ENCODE assay signal across 11 mouse cellular contexts in genomic region chr5:13527037-13527464, GRCm38 (mm10).
DNase-seq lines count a peak whose midpoint lies in the region; ATAC-seq and TF ChIP-seq lines count a peak whose summit lies in the region.
"Had no signal": no experiment of that assay in that cellular context is flagged by ENCODE, and none has a peak within 500 bp of the region (broad histone marks: within the 10 kb centered on the region; RNA-seq: fewer than 3 reads in every experiment).

No protein-coding gene starts in this region.

- H3K4me1 ChIP-seq in kidney, embryonic 16.5 days (ENCODE audit: insufficient read depth, low read length): peaks cover 4% of the 10 kb centered on the region; the same call in 1 of the 2 replicates
- H3K4me1 ChIP-seq in limb, embryonic 15.5 days: peaks cover 4% of the 10 kb centered on the region; the same call in 1 of the 2 replicates
- H3K4me1 ChIP-seq: lung, embryonic 15.5 days had no signal

- no peak overlapping the region for H3K27ac ChIP-seq in kidney, embryonic 16.5 days (ENCODE audit: low read length)
- no peak overlapping the region for H3K27ac ChIP-seq in limb, embryonic 15.5 days
- H3K27ac ChIP-seq in left cerebral cortex, adult 2 months: no peak overlapping the region
- H3K27ac ChIP-seq: lung, embryonic 15.5 days had no signal

- H3K27me3 ChIP-seq in kidney, embryonic 16.5 days (ENCODE audit: insufficient read depth, low read length): no peaks in the 10 kb centered on the region
- H3K27me3 ChIP-seq in limb, embryonic 15.5 days: no peaks in the 10 kb centered on the region
- H3K27me3 ChIP-seq: lung, embryonic 15.5 days had no signal

- no peak for TF ChIP-seq CTCF in brain, embryonic 14.5 days (IDR thresholded peaks at IDR 0.05; ENCODE audit: borderline replicate concordance, extremely low read depth, insufficient read depth, insufficient read length)
- TF ChIP-seq CTCF in left cerebral cortex, adult 2 months (IDR thresholded peaks at IDR 0.05): no peak

- no peak for DNase-seq in kidney, postnatal 10 days
- DNase-seq in brain, embryonic 14.5 days (ENCODE audit: low read depth): peak; percentile 71
- peak; percentile 31 for DNase-seq in forelimb bud, embryonic 11.5 days (ENCODE audit: low read depth, low spot score)
- no peak for DNase-seq in left cerebral cortex, adult 2 months (ENCODE audit: extremely low spot score in 1 of 2, low spot score in 2 of 2)
- DNase-seq in spleen, postnatal 4 days (ENCODE audit: low spot score in 2 of 2): no peak
- DNase-seq: cerebellum, adult 11-12 months; thymus, postnatal 36 days had no signal

- 0 out of 2 replicates have a peak overlapping the region, but pooled peaks have one; percentile 2 for H3K4me2 ChIP-seq in kidney, embryonic 16.5 days (replicated peaks; ENCODE audit: low read depth, low read length)
- H3K4me2 ChIP-seq in limb, embryonic 15.5 days: peak overlapping the region; percentile 19; the same call in 1 of the 2 replicates
- H3K4me2 ChIP-seq: lung, embryonic 15.5 days had no signal

- H3K9ac ChIP-seq in kidney, embryonic 16.5 days (replicated peaks; ENCODE audit: low read length): no peak overlapping the region
- H3K9ac ChIP-seq in limb, embryonic 15.5 days: no peak overlapping the region
- H3K9ac ChIP-seq: lung, embryonic 15.5 days had no signal

- WGBS in kidney, embryonic 16.5 days: 20% methylated on average over 7 of the region's 7 CpGs
- WGBS in limb, embryonic 15.5 days: 10% methylated on average over 7 of the region's 7 CpGs

- no peaks in the 10 kb centered on the region for H3K9me3 ChIP-seq in kidney, embryonic 16.5 days (ENCODE audit: low read length)
- H3K9me3 ChIP-seq in limb, embryonic 15.5 days: no peaks in the 10 kb centered on the region
- H3K9me3 ChIP-seq: lung, embryonic 15.5 days had no signal

- H3K36me3 ChIP-seq in kidney, embryonic 16.5 days (ENCODE audit: insufficient read depth, low read length): no peaks in the 10 kb centered on the region
- H3K36me3 ChIP-seq in limb, embryonic 15.5 days: 0 out of 2 replicates have a peak, but pooled peaks cover 3% of the 10 kb centered on the region
- H3K36me3 ChIP-seq: lung, embryonic 15.5 days had no signal

- TF ChIP-seq POLR2A in brain, embryonic 14.5 days (IDR thresholded peaks at IDR 0.05; ENCODE audit: borderline replicate concordance, extremely low read depth, insufficient read depth, insufficient read length, poor library complexity, severe bottlenecking): no peak

- intact Hi-C loops in left cerebral cortex, adult 2 months (cut with DNase I): no loop called here

- ATAC-seq in kidney, embryonic 16.5 days (ENCODE audit: low FRiP score, low TSS enrichment): no peak
- no peak for ATAC-seq in limb, embryonic 15.5 days (ENCODE audit: insufficient number of reproducible peaks, low FRiP score, low TSS enrichment, low read depth)
- no peak for ATAC-seq in cerebellum, adult (ENCODE audit: insufficient number of reproducible peaks, low FRiP score, low TSS enrichment)

- H3K4me3 ChIP-seq in kidney, embryonic 16.5 days (ENCODE audit: low read length): no peak overlapping the region
- no peak overlapping the region for H3K4me3 ChIP-seq in limb, embryonic 15.5 days
- no peak overlapping the region for H3K4me3 ChIP-seq in left cerebral cortex, adult 2 months
- H3K4me3 ChIP-seq: lung, embryonic 15.5 days had no signal

Comparison
In these comparisons a context has a peak if more than half of its experiments do, and no peak if none do; other contexts are left out.
1. DNase-seq: peak in brain, embryonic 14.5 days (single experiment) and forelimb bud, embryonic 11.5 days (single experiment); none in kidney, postnatal 10 days (single experiment), left cerebral cortex, adult 2 months (0 of 2) and spleen, postnatal 4 days (0 of 2).